Mouse (Mus musculus) lung, embryonic 14.5 days (tissue): ENCODE data around the gene 2210016L21Rik. TPM values are rescaled to one million over a fixed set of nuclear protein-coding genes. Genes with fewer than 3 reads are reported as not detected.
"Not testable (repeated sequence)": the region's sequence is repeated elsewhere in the genome, so short reads cannot be mapped to it uniquely, and the experiment has no call there.

Source experiments
- ATAC-seq: fragments of 200-750 bp; cut with Nextera tagmentation; 2 replicates; pipeline ENCODE4 v1.8.0; 2017; ENCODE audit warnings: mild to moderate bottlenecking, moderate TSS enrichment, moderate library complexity; ENCODE audit not compliant: insufficient read depth
- DNase-seq: peaks from one replicate; pipeline ENCODE4 v3.0.0-alpha.2; 2015
- H3K27ac ChIP-seq: fragments of 300-500 bp; sonication (generic); 2 replicates; pipeline ENCODE4 v1.5.1; 2014; ENCODE audit warnings: low read depth, mild to moderate bottlenecking, moderate library complexity
- H3K27me3 ChIP-seq: fragments of 300-500 bp; sonication (generic); 2 replicates; pipeline ENCODE4 v1.6.1; 2014; ENCODE audit warnings: low read length, control low read depth; ENCODE audit not compliant: insufficient read depth
- H3K36me3 ChIP-seq: fragments of 300-500 bp; sonication (generic); 2 replicates; pipeline ENCODE4 v1.6.1; 2014; ENCODE audit warnings: control low read depth; ENCODE audit not compliant: insufficient read depth
- H3K4me1 ChIP-seq: fragments of 300-500 bp; sonication (generic); 2 replicates; pipeline ENCODE4 v1.6.1; 2014; ENCODE audit warnings: antibody characterized with exemption, control low read depth; ENCODE audit not compliant: insufficient read depth
- H3K4me2 ChIP-seq: fragments of 300-500 bp; sonication (generic); 2 replicates; pipeline ENCODE4 v1.6.1; 2014; ENCODE audit warnings: mild to moderate bottlenecking
- H3K4me3 ChIP-seq: fragments of 300-500 bp; sonication (generic); 2 replicates; pipeline ENCODE4 v1.5.1; 2014; ENCODE audit warnings: low read depth, low read length
- H3K9ac ChIP-seq: fragments of 300-500 bp; sonication (generic); 2 replicates; pipeline ENCODE4 v1.6.1; 2014
- H3K9me3 ChIP-seq: fragments of 300-500 bp; sonication (generic); 2 replicates; pipeline ENCODE4 v1.6.1; 2016; ENCODE audit warnings: low read depth, low read length, control low read depth
- CTCF ChIP-seq: IDR thresholded peaks from 2 replicates; pipeline ENCODE4 v1.5.1; 2016; ENCODE audit warnings: antibody characterized with exemption, low read depth
- WGBS: fragments of 180-500 bp; shearing (Covaris S2); extraction: QIAGEN DNeasy Blood & Tissue Kit; methylation state at CpG from one replicate; pipeline ENCODE4 v1.1.7; 2014; 5-methylcytosine and 5-hydroxymethylcytosine counted together
- polyA plus RNA-seq: library from polyadenylated mRNA; unstranded; fragments of >200 nt; fragmentation: Nextera tagmentation; extraction: Ambion mirVana; gene quantifications from 2 replicates; pipeline ENCODE4 v1.2.1, GENCODE M21; 2014

The 2210016L21Rik gene
- polyA plus RNA-seq, 1 experiment from 2014 or later = 44.3 TPM

DNA sequence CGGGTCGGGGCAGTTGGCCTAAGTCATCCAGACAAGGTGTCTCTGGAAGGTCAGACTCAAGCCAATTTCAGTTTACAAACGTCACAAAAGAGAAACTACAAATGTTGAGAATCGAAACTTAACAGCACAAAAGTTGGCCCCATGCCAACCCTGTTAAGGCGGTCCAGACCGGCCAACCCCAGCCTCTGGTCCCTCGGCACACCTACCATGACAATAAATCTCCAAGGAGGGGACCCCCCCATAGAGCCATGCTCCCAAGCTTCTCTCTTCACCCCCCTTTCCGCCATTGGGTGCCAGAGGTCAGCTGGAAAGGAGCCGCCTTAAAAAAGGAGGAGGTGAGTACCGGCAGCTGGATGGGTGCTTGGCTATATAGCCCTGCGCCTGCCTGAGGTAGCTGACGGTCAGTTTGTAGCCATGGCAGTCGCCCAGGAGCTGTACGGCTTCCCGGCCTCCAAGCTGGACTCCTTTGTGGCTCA lies 18.9 kb upstream of the 2210016L21Rik start, which contains the start of gene Oasl1:
TSS of gene Oasl1 (plus strand) at position 243 of the 476 bp plus-strand sequence.
- whole genome bisulfite sequencing = 17% methylated on average over 15 of the region's 15 CpGs

DNA sequence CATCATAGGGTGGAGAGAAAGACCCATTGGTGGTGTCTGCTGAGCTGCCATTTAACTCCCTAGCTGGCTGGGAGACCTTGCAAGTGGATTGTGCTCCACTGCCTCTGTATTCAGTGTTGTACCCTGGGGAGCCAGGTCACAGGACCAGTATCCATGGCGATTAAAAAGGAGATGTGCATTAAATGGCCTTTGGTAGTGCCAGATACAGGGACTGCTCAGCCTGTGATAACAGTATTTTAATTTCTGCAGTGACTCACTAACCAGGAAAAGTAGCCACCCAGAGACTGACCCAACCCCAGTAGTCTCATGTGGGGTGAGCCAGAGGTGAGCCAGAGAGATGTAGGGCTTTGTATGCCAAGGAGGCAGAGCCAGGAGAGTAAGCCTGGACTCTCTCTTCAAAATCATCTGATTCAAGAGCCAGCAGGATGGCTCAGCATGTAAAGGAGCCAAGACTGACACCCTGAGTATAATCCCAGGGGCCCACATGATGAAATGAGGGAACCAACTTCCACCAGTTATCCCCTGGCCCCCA lies 15.7 kb upstream of the 2210016L21Rik start:
- WGBS = 73% methylated on average over 1 of the region's 1 CpGs
- Histone ChIP-seq H3K9ac (no peak overlapping the region), H3K27ac (no peak overlapping the region), H3K27me3 (no peaks in the 10 kb centered on the region), H3K36me3 (no peaks in the 10 kb centered on the region), H3K4me3 (no peak overlapping the region), H3K4me2 (no peak overlapping the region), H3K9me3 (peaks cover 4% of the 10 kb centered on the region; the same call in 1 of the 2 replicates), H3K4me1 (peaks cover 5% of the 10 kb centered on the region; the same call in 1 of the 2 replicates)
- no peak for ATAC-seq
- DNase-seq = no peak
- TF ChIP-seq CTCF = no peak

More for the DNA sequence above, 18.9 kb upstream of the 2210016L21Rik start, which contains the start of gene Oasl1:
- peaks cover 5% of the 10 kb centered on the region; the same call in 1 of the 2 replicates for H3K4me1 ChIP-seq
- peak within 1 kb of the TSS; percentile 29 for H3K4me3 ChIP-seq
- peak within 1 kb of the TSS; percentile 48 for H3K9ac ChIP-seq
- H3K27me3 ChIP-seq = no peaks in the 10 kb centered on the region
- H3K27ac ChIP-seq = no peak within 1 kb of the TSS
- TF ChIP-seq CTCF = no peak
- ATAC-seq (peak; percentile 60), DNase-seq (peak; percentile 84)
- peak within 1 kb of the TSS; percentile 54 for H3K4me2 ChIP-seq
- H3K9me3 ChIP-seq = peaks cover 4% of the 10 kb centered on the region; the same call in 1 of the 2 replicates
- H3K36me3 ChIP-seq = no peaks in the 10 kb centered on the region

DNA sequence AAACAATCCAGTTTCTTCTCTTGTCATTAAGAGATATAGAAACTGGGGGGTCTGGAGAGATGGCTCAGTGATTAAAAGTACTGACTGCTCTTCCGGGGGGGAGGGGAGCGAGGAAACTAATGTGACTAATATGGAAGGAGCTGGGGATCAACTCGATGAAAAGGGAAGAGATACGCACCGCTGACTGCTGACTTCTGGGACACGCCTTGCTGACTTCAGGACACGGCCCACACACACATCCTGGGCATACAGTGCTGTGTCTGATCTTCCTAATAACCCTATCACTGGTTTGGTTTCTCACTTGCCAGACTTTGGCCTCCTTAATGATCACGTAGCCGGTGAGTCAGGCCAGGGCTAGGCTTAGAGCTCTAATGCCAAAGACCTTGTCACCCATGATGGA lies 15.2 kb upstream of the 2210016L21Rik start:
- peaks cover 5% of the 10 kb centered on the region; the same call in 1 of the 2 replicates for H3K4me1 ChIP-seq
- H3K27me3 ChIP-seq = no peaks in the 10 kb centered on the region
- H3K27ac ChIP-seq = no peak overlapping the region
- ATAC-seq (no peak), DNase-seq (no peak)
- no peak overlapping the region for H3K4me2 ChIP-seq
- peaks cover 4% of the 10 kb centered on the region; the same call in 1 of the 2 replicates for H3K9me3 ChIP-seq
- no peak overlapping the region for H3K9ac ChIP-seq
- H3K36me3 ChIP-seq = no peaks in the 10 kb centered on the region
- TF ChIP-seq CTCF = no peak
- no peak overlapping the region for H3K4me3 ChIP-seq
- WGBS = 85% methylated on average over 9 of the region's 9 CpGs

DNA sequence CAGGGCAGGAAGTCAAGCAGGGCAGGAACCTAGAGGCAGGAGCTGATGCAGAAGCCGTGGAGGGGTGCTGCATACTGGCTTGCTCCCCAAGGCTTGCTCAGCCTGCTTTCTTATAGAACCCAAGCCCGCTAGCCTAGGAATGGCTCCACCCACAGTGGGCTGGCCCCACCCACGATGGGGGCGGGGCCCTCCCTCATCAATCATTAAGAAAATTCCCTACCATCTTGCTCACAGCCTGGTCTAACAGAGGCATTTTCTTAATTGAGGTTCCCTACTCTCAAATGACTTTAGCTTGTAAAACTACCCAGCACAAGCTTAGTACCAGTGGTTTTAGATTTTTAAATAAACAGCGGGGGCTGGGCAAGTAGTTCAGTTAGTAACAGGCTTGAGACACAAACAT lies 10.3 kb upstream of the 2210016L21Rik start:
- H3K9me3 ChIP-seq = no peaks in the 10 kb centered on the region
- H3K27me3 ChIP-seq = no peaks in the 10 kb centered on the region
- no peak for TF ChIP-seq CTCF
- no peaks in the 10 kb centered on the region for H3K4me1 ChIP-seq
- no peak overlapping the region for H3K27ac ChIP-seq
- DNase-seq = no peak
- no peak overlapping the region for H3K4me3 ChIP-seq
- no peak overlapping the region for H3K4me2 ChIP-seq
- H3K36me3 ChIP-seq = no peaks in the 10 kb centered on the region
- no peak overlapping the region for H3K9ac ChIP-seq
- no peak for ATAC-seq
- 47% methylated on average over 5 of the region's 5 CpGs for WGBS

DNA sequence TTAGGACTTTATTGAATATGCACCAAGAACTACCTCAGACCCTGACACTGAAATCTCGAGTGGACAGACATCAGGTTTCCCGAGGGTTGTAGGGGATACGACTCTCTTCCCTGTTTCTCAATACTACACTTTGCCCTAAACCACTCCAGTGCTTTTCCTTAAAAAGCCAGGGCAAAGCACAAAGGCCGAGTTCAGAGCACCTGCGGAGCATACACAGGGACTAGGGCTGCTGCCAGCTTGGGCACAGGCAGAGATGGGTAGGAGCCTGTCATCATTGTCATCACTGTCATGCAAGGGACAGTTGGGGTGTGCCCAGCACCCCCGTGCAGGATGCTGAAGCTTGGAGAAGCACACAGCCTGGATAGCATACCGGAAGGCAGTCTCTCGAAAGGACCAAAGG lies 8.8 kb upstream of the 2210016L21Rik start:
- H3K27me3 ChIP-seq = no peaks in the 10 kb centered on the region
- H3K9ac ChIP-seq = no peak overlapping the region
- WGBS = 81% methylated on average over 8 of the region's 8 CpGs
- no peak for TF ChIP-seq CTCF
- H3K4me1 ChIP-seq = no peaks in the 10 kb centered on the region
- H3K4me3 ChIP-seq = no peak overlapping the region
- H3K36me3 ChIP-seq = no peaks in the 10 kb centered on the region
- DNase-seq = no peak
- H3K27ac ChIP-seq = no peak overlapping the region
- H3K4me2 ChIP-seq = no peak overlapping the region
- no peak for ATAC-seq
- H3K9me3 ChIP-seq = no peaks in the 10 kb centered on the region

DNA sequence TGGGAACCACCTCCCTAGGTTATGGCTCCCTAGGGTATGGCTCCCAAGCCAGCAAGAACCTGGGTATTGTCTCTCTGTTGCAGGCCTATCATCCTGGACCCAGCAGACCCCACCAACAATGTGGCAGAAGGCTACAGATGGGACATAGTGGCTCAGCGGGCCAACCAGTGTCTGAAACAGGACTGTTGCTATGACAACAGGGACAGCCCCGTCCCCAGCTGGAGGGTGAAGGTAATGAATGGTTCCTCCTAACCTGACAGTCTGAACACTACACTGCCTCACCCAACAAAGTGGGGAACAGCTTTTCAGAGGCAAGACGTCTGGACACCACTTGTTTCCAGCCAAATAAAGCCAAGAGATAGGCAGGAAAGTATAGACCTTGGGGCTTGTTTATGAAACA lies 6.1 kb upstream of the 2210016L21Rik start:
- H3K4me2 ChIP-seq = no peak overlapping the region
- H3K4me1 ChIP-seq = no peaks in the 10 kb centered on the region
- 15% methylated on average over 3 of the region's 3 CpGs for WGBS
- TF ChIP-seq CTCF = no peak
- no peak overlapping the region for H3K27ac ChIP-seq
- ATAC-seq (no peak), DNase-seq (no peak)
- no peaks in the 10 kb centered on the region for H3K27me3 ChIP-seq
- no peaks in the 10 kb centered on the region for H3K36me3 ChIP-seq
- no peak overlapping the region for H3K9ac ChIP-seq
- no peak overlapping the region for H3K4me3 ChIP-seq
- no peaks in the 10 kb centered on the region for H3K9me3 ChIP-seq

DNA sequence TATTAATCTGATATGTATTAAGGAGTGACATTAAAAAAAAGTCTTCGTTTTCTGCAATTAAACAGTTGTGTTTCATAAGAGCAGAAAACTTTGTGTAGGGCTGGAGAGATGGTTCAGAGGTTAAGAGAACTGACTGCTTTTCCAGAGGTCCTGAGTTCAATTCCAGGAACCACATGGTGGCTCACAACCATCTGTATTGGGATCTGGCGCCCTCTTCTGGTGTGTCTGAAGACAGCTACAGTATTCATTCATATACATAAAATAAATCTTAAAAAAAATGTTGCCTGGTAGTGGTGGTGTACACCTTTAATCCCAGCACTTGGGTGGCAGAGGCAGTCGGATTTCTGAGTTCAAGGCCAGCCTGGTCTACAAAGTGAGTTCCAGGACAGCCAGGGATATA lies 820 bp upstream of the 2210016L21Rik start:
- not testable (repeated sequence) for H3K27ac ChIP-seq, H3K36me3 ChIP-seq, DNase-seq, H3K27me3 ChIP-seq, ATAC-seq, H3K9me3 ChIP-seq, H3K4me1 ChIP-seq, H3K4me3 ChIP-seq, H3K9ac ChIP-seq
- TF ChIP-seq CTCF = peak; percentile 26
- peak overlapping the region; percentile 85; the same call in 1 of the 2 replicates for H3K4me2 ChIP-seq
- WGBS = 51% methylated on average over 3 of the region's 3 CpGs
